Mouse (Mus musculus) cortical plate, adult 2 months (tissue): ENCODE results near the gene Cryba4.

Experiments used
- CTCF ChIP-seq: fragments of 200-500 bp; IDR thresholded peaks from 2 replicates; pipeline ENCODE4 v1.5.1; 2011; ENCODE audit warnings: mild to moderate bottlenecking, control low read depth, low read length; ENCODE audit not compliant: insufficient read depth; ENCODE audit errors: extremely low read depth
- POLR2A ChIP-seq: fragments of 200-500 bp; IDR thresholded peaks from 2 replicates; pipeline ENCODE4 v1.6.1; 2011; ENCODE audit warnings: mild to moderate bottlenecking, low read length, control low read depth; ENCODE audit not compliant: insufficient read depth; ENCODE audit errors: extremely low read depth

DNA sequence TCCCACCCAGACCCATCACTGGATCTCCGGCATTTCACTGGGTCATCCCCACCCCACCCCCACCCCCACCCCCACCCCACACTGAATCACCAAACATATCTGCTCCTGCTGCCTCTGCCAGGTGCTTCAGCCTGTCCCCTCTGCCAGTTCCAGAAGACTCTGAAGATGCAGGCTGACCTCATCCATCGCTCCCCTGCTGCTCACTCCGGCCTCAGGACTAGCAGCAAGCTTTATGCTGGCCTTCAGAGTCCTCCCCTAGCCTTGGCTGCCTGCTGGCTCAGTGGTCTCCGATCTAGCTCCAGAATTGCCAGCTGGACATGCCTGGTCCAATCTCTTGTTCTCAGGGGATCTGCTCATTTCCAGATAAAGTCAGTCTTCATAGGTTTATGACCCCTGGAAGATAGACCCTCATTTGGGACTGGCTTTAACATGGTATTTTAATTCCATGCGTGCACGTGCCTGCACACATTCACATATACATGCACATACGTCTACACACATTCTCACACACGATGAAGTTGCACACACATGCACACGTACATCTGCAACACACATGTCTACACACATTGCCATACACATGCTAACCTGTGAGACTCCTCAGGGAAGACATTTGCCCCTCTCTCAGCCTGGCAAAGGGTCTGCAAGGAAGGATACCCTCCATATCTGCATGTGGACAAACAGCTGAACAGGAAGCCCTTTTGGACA, 14.3 kb downstream of the Cryba4 start:
- TF ChIP-seq CTCF, result no peak
- TF ChIP-seq POLR2A, result no peak
